Mouse (Mus musculus) heart, embryonic 14.5 days (tissue): ENCODE measurements at regions not wholly inside any gene's neighbourhood (a gene's known extent, or its start where the extent isn't known, plus 50 kb on each side); places are given as distances from the start of the nearest gene placed in this dataset.

Experiments
- ATAC-seq: fragments of 200-750 bp; cut with Nextera tagmentation; 2 replicates; pipeline ENCODE4 v1.8.0; 2017; ENCODE audit warnings: low read depth, moderate TSS enrichment; ENCODE audit not compliant: insufficient number of reproducible peaks, insufficient read depth, low FRiP score
- H3K27ac ChIP-seq, 2 experiments: fragments of 200-500 bp in 1 of 2; fragments of 300-500 bp in 1 of 2; sonication (generic) in 1 of 2; replicated peaks in 1 of 2; 2 replicates each; pipeline ENCODE4 v1.5.1; 2012 to 2014; ENCODE audit warnings: low read depth in 2 of 2, low read length in 2 of 2, control low read depth in 1 of 2, mild to moderate bottlenecking in 1 of 2, mixed read lengths in 1 of 2; ENCODE audit not compliant: control insufficient read depth in 1 of 2, insufficient read depth in 1 of 2
- H3K27me3 ChIP-seq: fragments of 300-500 bp; sonication (generic); 2 replicates; pipeline ENCODE4 v1.6.1; 2014; ENCODE audit warnings: mild to moderate bottlenecking, low read length, control low read depth; ENCODE audit not compliant: control insufficient read depth, insufficient read depth
- H3K36me3 ChIP-seq: fragments of 300-500 bp; sonication (generic); 2 replicates; pipeline ENCODE4 v1.6.1; 2014; ENCODE audit warnings: mild to moderate bottlenecking, control low read depth, low read length, mixed read lengths; ENCODE audit not compliant: control insufficient read depth, insufficient read depth
- H3K4me1 ChIP-seq, 2 experiments: fragments of 200-500 bp in 1 of 2; fragments of 300-500 bp in 1 of 2; sonication (generic) in 1 of 2; 2 replicates each; pipeline ENCODE4 v1.6.1; 2012 to 2014; ENCODE audit warnings: low read length in 2 of 2, control low read depth in 1 of 2, mixed read lengths in 1 of 2; ENCODE audit not compliant: control insufficient read depth in 2 of 2, insufficient read depth in 2 of 2
- H3K4me2 ChIP-seq: fragments of 300-500 bp; sonication (generic); 2 replicates; pipeline ENCODE4 v1.6.1; 2014; ENCODE audit warnings: mild to moderate bottlenecking, low read length
- H3K4me3 ChIP-seq, 2 experiments: fragments of 200-500 bp in 1 of 2; fragments of 300-500 bp in 1 of 2; sonication (generic) in 1 of 2; 2 replicates each; pipeline ENCODE4 v1.5.1; 2012 to 2014; ENCODE audit warnings: low read length in 2 of 2, mild to moderate bottlenecking in 2 of 2, control low read depth in 1 of 2, low read depth in 1 of 2, moderate library complexity in 1 of 2; ENCODE audit not compliant: control insufficient read depth in 1 of 2, insufficient read depth in 1 of 2
- H3K9ac ChIP-seq: fragments of 300-500 bp; sonication (generic); 2 replicates; pipeline ENCODE4 v1.6.1; 2014; ENCODE audit warnings: mild to moderate bottlenecking, low read length
- H3K9me3 ChIP-seq: fragments of 300-500 bp; sonication (generic); 2 replicates; pipeline ENCODE4 v1.6.1; 2016; ENCODE audit warnings: low read length, control low read depth; ENCODE audit not compliant: control insufficient read depth
- WGBS: fragments of 180-500 bp; shearing (Covaris S2); extraction: QIAGEN DNeasy Blood & Tissue Kit; methylation state at CpG from one replicate; pipeline ENCODE4 v1.1.7; 2014; 5-methylcytosine and 5-hydroxymethylcytosine counted together

DNA sequence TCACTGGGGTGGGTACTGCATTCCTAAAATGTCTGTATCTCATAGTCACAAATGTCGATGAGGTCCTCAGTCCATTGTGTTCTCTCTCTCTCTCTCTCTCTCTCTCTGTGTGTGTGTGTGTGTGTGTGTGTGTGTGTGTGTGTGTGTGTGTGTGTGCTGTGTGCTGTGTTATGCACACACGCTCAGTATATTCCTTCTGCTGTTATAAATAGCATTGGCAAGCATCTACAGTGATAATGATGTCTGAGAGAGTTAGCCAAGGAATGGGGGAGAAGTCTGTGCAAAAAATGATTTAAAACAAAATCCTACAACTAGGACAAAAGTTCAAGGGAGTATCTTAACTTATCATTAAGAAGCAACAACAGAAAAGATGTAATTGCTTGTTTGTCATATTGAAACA is 139.0 kb downstream of the Usp31 start:
- no peaks in the 10 kb centered on the region for H3K9me3 ChIP-seq
- H3K9ac ChIP-seq, result no peak overlapping the region
- H3K4me1 ChIP-seq, result no peaks in the 10 kb centered on the region
- 49% methylated on average over 2 of the region's 2 CpGs for WGBS
- no peaks in the 10 kb centered on the region for H3K36me3 ChIP-seq
- H3K4me2 ChIP-seq, result no peak overlapping the region
- no peak overlapping the region for H3K27ac ChIP-seq
- no peaks in the 10 kb centered on the region for H3K27me3 ChIP-seq
- no peak for ATAC-seq
- no peak overlapping the region for H3K4me3 ChIP-seq

DNA sequence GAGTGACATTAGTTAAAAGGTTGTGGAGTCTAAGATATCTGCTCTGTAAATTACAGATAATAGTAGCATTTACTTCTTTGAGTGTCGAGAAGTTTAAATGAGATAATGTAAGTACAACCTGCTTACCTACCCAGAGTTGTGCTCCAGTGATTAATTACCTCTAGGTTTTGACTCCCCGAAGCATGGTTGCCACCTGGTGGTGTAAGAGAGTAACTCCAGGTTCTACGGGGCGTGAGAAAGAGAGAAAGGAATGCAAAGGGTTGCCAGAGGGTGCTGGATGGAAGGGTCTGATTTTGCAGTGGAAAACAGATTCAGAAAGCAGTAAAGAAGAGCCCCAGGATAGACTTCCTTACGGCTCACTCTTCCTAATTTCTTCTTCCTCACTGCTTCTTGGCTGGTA is 143.5 kb downstream of the Usp31 start:
- Histone ChIP-seq H3K27ac (no peak overlapping the region), H3K4me1 (no peaks in the 10 kb centered on the region), H3K4me3 (no peak overlapping the region), H3K36me3 (no peaks in the 10 kb centered on the region), H3K4me2 (no peak overlapping the region), H3K9me3 (no peaks in the 10 kb centered on the region), H3K9ac (no peak overlapping the region), H3K27me3 (no peaks in the 10 kb centered on the region)
- 18% methylated on average over 5 of the region's 5 CpGs for WGBS
- ATAC-seq, result no peak

DNA sequence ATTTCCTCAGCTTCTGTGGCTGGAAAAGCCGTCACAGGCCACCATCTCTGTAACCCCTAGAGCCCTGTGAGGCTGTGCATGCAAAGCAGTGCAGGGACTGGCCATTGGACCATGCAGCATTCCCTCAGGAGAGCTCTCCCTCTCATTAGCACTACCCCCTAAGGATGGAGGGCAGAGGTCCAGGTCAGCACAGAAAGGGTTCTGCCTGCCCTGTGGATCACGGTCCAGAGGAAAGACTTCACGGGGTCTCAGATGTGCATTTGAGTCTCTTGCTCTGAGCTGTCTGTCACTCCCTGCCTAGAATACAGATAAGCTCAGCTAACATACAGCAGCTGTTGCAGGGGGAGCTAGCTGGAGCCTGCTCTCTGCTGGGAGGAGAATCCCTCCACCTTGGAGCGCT is 151.6 kb downstream of the Usp31 start:
- 25% methylated on average over 4 of the region's 4 CpGs for WGBS
- no peak overlapping the region for H3K27ac ChIP-seq

More for the DNA sequence above, 151.6 kb downstream of the Usp31 start:
- H3K36me3 ChIP-seq, result no peaks in the 10 kb centered on the region
- H3K9me3 ChIP-seq, result no peaks in the 10 kb centered on the region
- ATAC-seq, result 0 out of 2 replicates have a peak, but pooled peaks have one; percentile 39
- H3K4me3 ChIP-seq, result no peak overlapping the region
- no peaks in the 10 kb centered on the region for H3K27me3 ChIP-seq
- no peak overlapping the region for H3K9ac ChIP-seq
- H3K4me1 ChIP-seq, result no peaks in the 10 kb centered on the region
- no peak overlapping the region for H3K4me2 ChIP-seq
